Mouse (Mus musculus) NIH3T3 (cell line): ENCODE measurements around the gene Grk6.
"Not testable (repeated sequence)": the region's sequence is repeated elsewhere in the genome, so short reads cannot be mapped to it uniquely, and the experiment has no call there.

Source experiments
- DNase-seq: peaks from one replicate; pipeline ENCODE4 v3.0.0-alpha.2; 2012; ENCODE audit warnings: low read depth

Grk6 gene

DNA sequence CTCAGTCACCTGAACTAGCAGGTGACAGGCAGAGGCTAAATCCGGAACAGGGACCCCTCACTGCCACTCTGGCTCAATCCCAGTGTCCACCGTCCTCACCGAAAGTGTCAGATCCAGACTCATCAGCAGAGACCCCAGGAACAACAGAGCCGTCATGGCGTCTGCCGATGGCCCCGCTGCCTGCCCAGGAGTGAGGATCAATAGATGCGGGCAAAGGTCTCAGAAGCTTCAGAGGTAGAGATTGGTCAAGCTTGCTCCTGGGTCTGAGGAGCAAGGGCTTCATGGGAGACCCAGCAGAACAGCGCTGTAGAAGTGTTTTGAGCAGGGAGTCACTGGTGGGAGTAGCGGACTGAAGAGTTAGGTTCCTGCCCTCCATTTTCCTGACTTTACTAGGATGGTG lies 18.3 kb upstream of the Grk6 start, which contains the start of gene F12:
F12 (minus strand) TSS at position 181 of the 400 bp plus-strand sequence.
- DNase-seq: no peak

DNA sequence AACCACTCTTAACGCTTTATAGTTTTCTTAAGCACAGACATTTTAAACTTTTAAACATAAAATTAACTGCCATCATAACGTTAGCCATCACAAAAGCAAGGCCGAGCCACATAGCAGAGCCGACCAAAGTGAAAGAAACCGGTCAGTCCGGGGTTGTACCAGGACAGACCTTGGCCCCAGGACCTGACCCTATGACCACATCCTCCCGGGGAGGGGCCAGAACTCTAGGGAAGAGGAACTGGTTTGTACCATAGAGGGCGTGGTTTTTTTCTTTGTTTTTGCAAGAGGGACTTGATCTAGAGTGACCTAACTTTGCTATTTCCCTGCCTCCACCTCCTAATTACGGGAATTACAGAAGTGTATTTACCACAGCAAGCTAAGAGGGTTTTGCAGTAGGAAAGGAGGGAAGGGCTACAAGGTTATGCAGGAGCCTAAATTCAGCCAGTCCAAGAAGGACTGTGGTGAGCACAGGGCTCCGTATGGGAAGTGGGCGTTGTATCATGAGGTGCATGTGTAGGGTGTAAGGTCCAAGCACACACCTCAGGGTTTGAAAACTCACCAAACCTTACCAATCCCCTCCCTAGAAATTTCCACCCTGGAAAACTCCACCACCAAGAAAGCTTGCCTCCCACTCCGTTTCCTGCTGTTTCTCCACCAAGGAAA lies 15.5 kb upstream of the Grk6 start:
- DNase-seq: no peak

DNA sequence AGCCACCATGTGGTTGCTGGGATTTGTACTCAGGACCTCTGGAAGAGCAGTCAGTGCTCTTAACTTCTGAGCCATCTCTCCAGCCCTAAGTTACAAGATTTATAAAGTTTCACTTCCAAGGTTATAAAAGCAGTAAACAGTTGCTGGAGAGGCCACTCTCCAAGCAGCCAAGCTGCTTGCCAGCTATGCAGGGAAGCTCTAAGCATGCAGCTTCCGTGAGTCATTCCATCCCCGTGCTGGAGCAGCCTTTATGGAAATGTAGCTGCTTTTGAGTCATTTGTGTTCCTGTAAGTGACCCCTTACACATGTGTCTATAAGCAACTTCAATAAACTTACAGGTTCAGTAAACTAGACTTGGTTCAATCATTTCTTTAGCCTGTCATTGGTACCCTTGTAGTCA lies 14.3 kb upstream of the Grk6 start:
- peak; percentile 71 for DNase-seq

DNA sequence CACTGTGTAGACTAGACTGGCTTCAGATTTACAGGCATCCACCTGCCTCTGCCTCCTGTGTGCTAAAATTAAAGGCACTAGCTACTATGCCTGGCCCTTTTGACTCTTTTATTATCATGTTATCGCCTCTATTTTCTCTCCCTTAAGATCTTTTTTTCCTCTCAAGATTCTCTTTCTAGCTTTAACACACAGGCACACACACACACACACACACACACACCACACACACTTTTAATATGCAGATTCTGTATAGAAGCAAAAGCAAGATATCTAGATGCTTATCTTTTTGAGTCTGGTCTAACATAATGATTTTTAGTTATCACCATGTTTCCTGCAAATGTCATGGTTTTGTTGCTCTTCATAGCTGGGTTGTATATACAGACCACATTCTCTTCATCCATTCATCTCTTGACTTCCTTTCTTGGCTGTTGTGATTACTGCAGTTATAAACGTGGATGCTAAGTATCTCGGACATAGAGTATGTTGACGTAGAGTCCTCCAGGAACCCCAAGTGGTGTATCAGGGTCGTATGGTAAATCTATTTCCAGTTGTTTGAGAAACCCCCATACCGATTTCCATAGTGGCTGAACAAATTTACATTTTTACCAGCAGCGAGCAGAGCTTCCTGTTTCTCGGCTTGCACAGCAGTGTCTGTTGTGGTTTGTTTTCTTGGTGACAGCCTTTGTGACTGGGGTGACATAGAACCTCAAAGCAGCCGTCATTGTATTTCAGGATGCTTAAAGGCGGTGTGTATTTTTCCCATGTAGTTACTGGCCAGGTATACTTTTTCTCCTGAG lies 12.8 kb upstream of the Grk6 start:
- no peak for DNase-seq

DNA sequence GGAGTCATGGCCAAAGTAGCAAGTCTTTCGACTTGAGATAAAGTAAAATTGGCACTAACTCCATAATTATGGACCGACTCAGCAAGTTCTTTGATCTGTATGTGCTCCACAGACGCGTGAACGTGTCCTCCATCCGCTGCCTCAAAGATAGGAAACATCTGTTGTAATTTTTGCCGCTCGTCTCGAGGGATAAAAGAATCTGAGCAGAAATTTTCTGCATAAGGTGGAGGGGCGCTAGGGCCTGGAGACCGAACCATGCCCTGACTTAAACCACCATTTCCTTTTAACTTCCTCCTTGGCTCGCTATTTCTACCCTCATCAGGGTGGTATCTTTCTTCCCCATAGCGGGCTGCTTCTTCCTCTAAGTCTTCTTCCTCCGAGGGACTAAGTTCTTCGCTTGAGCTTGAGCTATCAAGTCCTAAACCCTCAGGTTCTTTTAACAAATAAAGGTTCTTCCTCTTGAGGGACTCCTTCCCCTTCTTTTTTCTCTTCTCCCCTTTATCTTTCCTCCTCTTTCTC lies 7.7 kb upstream of the Grk6 start:
- not testable (repeated sequence) for DNase-seq

DNA sequence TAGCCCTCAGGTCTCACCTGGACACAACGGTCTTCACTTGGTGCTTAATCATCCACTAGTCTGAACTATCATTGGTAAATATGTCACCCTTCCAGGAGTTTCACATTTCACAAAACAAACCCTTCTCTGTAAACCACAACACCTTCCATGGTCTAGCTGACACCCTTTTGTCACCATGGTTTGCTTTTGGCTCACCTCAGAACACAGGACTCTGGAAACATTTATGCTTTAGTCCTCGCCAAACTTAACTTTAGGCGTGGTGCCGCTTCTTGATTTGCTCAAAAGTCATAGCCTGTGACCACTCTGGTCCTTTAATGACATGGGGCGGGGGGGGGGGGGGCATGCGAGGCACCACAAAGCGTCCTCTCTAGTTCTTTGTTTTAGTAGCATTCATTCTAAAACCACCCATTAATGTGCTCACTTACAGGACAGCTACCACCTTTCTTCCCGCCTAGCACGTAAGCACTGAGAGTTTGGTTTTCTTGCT lies 1.0 kb upstream of the Grk6 start:
- DNase-seq: no peak

DNA sequence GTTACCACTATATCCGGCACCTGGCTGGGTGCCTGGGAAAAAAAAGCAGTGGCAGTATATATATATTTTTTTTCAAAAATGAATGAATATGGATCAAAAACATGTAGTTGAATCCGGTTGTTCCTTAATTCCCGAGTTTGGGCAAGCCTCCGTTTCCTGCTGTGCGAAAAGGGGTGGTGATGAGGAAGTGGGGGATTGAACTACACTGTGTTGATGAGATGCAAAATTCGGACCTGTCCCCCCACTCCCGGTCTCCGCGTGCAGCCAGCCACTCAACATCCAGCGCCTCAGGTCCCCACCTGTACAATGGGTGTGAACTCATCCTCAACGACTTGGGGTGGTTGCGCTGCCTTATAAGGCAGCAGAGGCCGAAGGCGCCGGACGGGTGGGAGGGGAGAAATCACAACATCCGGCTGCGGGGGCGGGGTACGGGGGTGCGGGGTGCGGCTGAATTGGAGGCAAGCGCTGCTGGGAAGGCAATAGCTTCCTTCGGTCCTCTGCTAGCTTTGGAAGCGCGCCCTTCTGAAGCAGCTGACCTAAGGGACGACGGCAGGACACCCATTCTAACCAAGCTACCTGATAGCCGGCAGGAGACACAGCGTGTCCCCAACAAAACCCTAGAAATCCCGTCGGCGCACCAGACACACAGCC lies 461 bp upstream of the Grk6 start:
- peak; percentile 89 for DNase-seq

DNA sequence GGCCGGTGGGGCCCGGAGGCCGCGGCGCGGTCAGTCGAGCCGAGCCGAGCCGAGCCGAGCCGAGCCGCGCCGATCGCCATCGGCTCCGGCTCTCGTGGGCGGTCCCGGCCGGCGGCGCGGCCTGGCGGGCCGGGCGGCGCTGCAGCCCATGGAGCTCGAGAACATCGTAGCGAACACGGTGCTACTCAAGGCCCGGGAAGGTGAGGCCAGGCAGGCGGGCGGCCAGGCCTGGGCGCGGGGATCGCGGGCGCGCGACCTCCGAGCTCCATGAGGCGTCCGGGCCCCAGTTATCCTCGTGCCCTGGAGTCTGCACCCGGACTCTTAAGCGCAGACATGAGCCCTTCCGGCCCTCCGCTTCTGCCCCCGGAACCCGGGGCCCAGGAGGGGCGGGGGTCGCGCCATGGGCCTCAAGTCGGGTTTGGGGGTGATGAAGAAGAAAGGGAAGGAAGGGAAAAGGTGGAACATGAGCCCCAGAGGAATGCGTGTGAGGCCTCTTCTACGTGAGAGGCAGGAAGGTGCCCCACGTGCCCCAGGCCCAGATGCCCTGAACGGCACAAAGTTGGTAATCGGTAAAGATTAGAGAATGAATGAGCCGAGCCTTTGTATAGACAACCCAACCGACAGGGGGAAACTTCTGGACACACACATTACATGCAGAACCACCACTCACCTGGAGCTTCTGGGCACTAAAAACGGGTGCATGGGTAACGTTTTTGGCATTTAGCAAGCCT lies 654 bp downstream of the Grk6 start:
- no peak for DNase-seq

DNA sequence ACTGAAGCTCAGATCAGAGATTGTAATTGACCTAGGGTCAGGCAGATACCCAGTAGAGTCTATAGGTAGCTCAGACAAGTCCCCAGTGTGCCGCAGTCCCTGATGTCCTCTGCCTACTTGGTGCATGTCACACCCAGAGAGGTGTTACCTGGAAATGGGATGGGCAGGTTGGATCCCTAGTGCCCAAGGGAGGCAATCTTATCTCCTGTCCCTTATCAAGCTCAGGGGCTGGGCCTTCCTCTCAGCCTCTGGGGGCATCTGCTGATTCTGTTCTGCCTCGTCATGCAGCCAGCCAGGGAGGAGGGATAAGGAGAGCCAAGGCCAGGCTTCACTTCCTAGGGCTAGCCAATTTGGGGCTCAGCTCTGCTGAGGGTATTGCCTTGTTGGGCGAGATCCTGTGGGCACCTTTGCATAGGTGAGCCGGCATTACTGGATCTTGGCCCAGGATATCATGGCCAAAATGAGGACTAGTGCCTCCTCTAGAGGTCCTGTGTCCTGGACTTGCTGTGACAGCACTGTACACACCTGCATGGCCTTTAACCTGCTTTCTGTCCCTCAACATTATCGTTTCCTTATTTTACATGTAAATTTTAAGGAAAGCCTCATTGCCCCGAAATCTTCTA lies 1.7 kb downstream of the Grk6 start:
- DNase-seq: no peak

DNA sequence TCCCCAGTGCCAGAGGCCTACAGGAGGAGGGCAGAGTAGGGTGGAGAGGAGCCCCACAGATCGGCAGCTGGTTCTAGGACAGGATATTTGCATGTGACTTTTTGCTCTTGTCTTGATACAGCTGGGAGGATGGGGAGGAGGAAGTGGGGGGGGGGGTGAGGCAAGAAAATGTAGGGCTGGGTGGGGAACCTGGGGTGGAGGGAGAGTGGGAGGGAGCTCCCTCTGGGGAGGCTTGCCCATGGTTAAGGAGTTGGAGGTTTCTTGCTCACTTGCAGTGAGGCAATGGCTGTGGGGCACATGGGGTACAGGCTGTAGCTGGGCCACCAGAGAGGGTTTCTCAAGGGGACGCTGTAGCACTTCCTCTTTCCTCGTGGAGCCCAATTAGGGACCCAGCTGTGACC lies 2.7 kb downstream of the Grk6 start:
- no peak for DNase-seq

DNA sequence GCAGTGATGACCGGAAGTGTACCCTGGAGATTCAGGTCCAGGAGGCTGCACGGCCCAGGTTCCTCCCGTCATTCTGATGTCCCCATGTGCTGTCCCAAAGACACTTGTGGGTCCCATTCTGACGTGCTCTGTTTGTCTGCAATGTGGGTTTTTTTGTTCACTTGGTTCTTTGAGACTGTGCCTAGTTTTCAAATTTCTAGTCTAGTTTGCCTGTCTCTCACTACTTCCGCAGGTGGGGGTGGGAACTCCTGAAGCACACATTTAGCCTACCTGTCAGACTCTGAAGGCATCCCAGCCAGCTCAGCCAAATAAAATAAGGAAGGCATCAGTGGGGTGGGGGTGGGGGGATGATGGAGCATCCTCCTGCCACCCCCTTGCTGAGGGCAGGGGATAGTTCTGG lies 3.3 kb downstream of the Grk6 start:
- no peak for DNase-seq

DNA sequence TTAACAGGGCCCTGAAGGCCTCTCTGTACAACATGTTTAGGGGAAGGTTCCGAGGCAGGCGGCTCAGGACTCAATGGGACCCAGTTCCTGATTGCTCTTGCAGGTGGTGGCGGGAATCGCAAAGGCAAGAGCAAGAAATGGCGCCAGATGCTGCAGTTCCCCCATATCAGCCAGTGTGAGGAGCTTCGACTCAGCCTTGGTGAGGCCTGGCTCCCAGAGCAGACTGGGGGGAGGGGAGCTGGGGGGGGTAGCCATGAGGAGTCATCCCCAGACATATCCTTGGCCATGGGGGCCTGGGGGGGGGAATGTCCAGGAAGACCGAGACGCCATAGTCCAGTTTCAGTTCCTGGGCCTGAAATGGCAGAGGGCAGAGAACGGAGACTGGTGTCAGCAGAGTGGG lies 4.3 kb downstream of the Grk6 start:
- no peak for DNase-seq

DNA sequence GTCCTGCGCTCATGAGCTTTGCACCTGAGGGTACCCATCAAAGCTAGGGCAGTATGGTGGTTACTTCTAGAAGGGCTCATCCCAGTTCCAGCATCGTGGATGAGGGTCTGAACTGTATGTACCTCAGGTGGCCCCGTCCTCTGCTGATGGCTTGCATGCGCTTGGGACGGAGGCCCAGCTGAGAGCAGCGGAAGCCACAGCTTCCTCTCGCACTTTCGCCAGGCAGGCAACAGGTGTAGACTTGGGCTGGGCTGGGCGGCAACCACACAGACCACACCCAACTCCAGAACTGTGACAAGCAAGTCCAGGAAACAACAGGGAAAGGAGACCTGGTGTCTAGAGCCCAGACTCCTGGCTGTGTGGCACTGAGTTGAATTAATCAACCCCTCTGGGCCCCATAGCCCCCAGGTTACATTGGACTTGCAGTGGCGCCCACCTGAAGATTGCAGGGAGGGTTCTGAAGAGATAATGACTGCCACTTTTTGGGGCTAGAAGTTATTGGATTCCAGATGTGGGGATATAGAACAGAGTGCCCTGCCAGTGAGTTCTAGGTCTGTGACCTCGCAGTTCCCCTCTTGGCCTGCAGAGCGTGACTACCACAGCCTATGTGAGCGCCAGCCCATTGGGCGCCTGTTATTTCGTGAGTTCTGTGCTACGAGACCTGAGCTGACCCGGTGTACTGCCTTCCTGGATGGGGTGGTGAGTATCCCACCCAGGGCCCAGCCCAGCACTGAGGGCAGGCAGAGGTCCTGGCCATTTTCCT lies 5.0 kb downstream of the Grk6 start:
- DNase-seq: no peak

DNA sequence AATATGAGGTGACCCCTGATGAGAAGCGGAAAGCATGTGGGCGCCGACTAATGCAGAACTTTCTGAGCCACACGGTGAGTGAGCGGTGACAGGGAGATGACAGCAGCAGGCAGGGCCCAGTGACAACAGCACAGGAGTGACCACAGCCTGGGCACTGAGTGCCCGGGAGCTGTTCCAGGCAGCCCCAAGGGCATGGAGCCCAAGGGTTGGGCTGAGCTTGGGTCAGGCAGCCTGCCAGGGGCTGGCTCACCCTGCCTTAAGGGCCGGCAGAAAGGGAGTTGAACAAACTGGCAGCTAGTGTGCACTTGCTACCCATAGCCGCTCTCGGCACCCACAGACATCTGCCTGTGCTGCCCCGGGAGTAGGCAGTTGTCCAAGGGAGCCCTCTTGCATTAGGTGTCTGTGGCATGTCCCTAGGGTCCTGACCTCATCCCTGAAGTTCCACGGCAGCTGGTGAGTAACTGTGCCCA lies 5.7 kb downstream of the Grk6 start:
- peak; percentile 57 for DNase-seq

DNA sequence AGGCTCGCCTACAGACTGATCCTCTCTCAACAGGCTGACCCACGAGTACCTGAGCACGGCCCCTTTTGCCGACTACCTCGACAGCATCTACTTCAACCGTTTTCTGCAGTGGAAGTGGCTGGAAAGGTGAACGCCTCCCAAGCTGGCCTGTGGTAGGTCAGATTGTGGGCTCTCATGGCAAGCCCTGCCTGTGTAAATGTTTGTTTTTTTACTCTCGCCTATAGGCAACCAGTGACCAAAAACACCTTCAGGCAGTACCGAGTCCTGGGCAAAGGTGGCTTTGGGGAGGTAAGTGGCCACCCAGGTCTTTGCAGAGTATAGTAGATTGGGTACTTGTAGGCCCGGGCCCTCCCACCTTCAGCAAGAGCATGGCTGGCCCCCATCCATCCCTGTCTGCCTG lies 6.4 kb downstream of the Grk6 start:
- DNase-seq: no peak

DNA sequence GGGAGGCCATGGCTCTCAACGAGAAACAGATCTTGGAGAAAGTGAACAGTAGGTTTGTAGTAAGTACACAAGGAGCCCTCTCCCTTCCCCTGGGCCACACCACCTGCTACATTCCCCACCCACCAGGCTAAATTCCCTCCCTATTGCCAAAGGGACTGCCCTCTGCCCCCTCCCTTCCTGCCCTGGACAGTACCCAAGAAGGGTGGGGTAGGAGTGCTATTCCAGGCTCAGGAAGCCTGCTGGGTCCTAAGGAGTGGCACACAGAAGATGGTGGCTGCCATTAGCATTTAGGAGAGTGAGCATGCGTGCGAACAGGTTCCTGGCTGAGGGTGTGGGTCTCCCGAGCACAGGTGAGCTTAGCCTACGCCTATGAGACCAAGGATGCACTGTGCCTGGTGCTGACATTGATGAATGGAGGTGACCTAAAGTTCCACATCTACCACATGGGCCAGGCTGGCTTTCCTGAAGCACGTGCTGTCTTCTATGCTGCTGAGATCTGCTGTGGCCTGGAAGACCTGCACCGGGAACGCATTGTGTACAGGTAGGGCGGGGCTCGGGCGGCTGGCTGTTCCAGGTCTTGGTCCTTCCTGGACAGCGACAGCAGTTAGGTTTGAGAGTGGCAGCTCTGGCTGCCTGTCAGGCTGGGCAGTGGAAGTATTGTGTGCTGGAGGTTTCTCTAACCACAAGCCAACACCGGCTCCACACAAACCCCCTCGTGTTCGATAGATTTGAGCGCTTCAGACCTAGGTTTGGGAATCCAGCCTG lies 7.1 kb downstream of the Grk6 start:
- DNase-seq: no peak

DNA sequence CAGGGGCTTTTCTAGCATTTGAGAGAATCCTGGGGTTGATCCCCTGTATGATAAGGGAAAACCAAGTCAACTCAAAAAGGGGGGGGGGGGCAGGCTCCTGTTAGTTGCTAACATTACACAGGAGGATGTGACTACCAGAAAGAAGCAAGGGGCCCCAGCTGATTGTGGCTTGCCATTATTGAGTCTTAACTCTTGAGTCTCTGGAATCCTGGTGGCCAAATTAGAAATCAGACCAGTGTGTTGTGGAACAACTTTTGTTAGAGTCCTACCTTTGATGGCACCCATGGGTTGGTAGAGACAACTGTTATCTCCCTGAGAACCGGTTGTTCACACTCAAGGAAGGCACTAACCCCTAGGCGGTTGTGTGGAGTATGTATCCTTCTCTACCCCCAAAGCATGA lies 18.1 kb downstream of the Grk6 start:
- no peak for DNase-seq

DNA sequence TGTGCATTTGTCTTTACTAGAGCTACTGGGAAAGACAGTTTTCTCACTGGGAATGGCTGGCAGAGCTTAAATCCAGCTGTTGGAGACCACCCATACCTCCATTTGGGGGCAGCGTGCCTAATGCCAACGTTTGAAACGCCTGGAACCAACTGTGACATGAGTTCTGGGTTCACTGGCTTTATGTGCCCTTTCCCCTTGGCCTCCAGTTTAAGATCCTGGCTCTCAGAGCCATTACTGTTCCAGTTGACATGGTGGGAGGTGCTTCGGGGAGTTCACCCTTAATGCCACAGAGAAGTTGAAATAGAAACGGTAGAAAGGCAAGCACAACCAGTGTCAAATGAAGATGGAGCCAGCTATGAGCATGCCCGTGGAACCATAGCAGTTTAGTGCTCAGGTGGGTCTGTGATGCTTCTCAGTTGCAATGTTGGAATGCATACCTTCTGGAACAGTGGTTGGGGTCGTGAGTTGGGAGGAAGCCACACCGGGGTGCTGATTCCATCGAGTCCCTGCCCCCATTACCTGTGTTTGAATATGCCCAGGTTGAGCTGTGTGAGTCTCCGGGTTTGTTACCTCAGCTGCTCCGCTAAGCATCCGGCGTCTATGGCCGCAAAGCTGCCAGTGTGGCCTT lies 18.6 kb downstream of the Grk6 start:
- DNase-seq: no peak
